In the genomic region with DNA sequence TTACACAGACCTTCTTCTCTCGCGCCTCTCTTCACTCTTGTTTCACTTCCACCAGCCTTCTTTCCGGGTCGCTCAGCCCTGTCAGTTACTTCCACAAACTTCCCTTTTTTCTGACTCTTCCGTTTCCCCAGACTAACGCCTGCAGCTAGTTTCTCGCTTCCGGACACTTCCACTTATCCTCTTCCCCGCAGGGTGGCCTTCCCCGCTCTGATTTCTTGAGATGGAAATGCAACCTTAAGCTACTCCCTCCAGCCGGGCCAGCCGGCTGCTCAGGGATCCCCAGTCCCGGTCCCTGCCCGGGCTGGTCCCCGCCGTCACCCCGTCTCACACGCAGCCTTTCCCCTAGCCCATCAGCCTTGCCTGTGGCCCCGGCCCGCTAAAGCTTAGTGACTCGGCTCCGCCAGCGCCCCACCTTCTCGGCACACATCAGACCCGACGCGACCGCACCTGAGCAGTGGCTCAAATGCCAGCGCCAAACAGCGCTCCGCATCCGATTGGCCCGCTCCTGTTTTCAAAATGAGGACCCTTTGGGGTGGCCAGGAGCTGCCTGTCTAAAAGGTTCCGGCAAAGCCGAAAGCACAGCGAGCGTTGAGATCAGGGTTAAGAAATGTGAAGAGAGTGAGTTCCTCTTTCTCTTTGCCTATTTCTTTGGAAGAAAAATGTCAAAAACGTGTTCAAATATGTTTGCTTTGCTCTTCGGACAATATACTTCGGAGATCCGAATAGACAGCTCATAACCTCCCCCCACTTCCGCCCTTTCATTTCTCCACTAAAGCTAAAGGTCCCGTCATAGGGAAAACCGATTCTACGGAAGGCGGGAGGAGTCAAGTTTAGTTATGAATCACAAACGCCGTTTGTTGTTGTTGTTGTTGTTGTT, we compare ENCODE assay signal across 8 mouse cellular contexts. TPM values are rescaled to one million over a fixed set of nuclear protein-coding genes. Genes with fewer than 3 reads are reported as not detected.
DNase-seq lines count a peak whose midpoint lies in the region; ATAC-seq and TF ChIP-seq lines count a peak whose summit lies in the region.

A gene (minus strand): TSS at position 417 of the 877 bp plus-strand sequence.

- ATAC-seq in embryonic facial prominence, embryonic 14.5 days (ENCODE audit: low read depth): peak; percentile 98
- peak; percentile 98 for ATAC-seq in limb, embryonic 13.5 days (ENCODE audit: low FRiP score, low read depth)
- ATAC-seq in midbrain, embryonic 16.5 days: peak; percentile 98

- H3K27me3 ChIP-seq in embryonic facial prominence, embryonic 14.5 days (replicated peaks; ENCODE audit: control insufficient read depth, insufficient read depth, low read length): no peaks in the 10 kb centered on the region
- no peaks in the 10 kb centered on the region for H3K27me3 ChIP-seq in heart, adult 2 months (ENCODE audit: control insufficient read depth, insufficient read depth, low read length)
- peaks cover 5% of the 10 kb centered on the region; the same call in 1 of the 2 replicates for H3K27me3 ChIP-seq in limb, embryonic 13.5 days
- H3K27me3 ChIP-seq in midbrain, embryonic 16.5 days (ENCODE audit: control insufficient read depth, insufficient read depth, low read depth, low read length): no peaks in the 10 kb centered on the region

- H3K9me3 ChIP-seq in embryonic facial prominence, embryonic 14.5 days (ENCODE audit: control insufficient read depth, low read length): no peaks in the 10 kb centered on the region
- no peaks in the 10 kb centered on the region for H3K9me3 ChIP-seq in limb, embryonic 13.5 days
- H3K9me3 ChIP-seq in midbrain, embryonic 16.5 days (replicated peaks; ENCODE audit: control insufficient read depth, low read length, poor library complexity, severe bottlenecking): no peaks in the 10 kb centered on the region

- peak within 1 kb of the TSS; percentile 79 for H3K9ac ChIP-seq in embryonic facial prominence, embryonic 14.5 days (ENCODE audit: low read depth, low read length)
- peak within 1 kb of the TSS; percentile 68 for H3K9ac ChIP-seq in heart, adult 2 months (ENCODE audit: low read depth, low read length)
- H3K9ac ChIP-seq in limb, embryonic 13.5 days: peak within 1 kb of the TSS; percentile 83
- peak within 1 kb of the TSS; percentile 63 for H3K9ac ChIP-seq in midbrain, embryonic 16.5 days (ENCODE audit: low read depth, low read length)

- peak within 1 kb of the TSS; percentile 83 for H3K4me3 ChIP-seq in embryonic facial prominence, embryonic 14.5 days (ENCODE audit: low read depth, low read length)
- peak within 1 kb of the TSS; percentile 74 for H3K4me3 ChIP-seq in heart, adult 2 months
- peak within 1 kb of the TSS; percentile 84 for H3K4me3 ChIP-seq in limb, embryonic 13.5 days
- H3K4me3 ChIP-seq in midbrain, embryonic 16.5 days (ENCODE audit: low read depth, low read length): peak within 1 kb of the TSS; percentile 69

- no peaks in the 10 kb centered on the region for H3K79me2 ChIP-seq in heart, adult 2 months (replicated peaks; ENCODE audit: control insufficient read depth, insufficient read depth, low read length)

- TF ChIP-seq POLR2A in heart, adult 2 months (IDR thresholded peaks at IDR 0.05; ENCODE audit: insufficient read depth, low read depth, low read length): 0 out of 2 replicates have a peak, but pooled peaks have one; percentile 21

- under 1% methylated on average over 48 of the region's 48 CpGs for WGBS in embryonic facial prominence, embryonic 14.5 days
- under 1% methylated on average over 48 of the region's 48 CpGs for WGBS in heart, adult 2 months
- under 1% methylated on average over 48 of the region's 48 CpGs for WGBS in limb, embryonic 13.5 days
- WGBS in midbrain, embryonic 16.5 days: 0% methylated on average over 48 of the region's 48 CpGs

- no peak for TF ChIP-seq EP300 in heart, adult 2 months (IDR thresholded peaks at IDR 0.05; ENCODE audit: insufficient read depth, low read depth, low read length)

- peaks cover 7% of the 10 kb centered on the region; the same call in 1 of the 2 replicates for H3K4me1 ChIP-seq in embryonic facial prominence, embryonic 14.5 days (ENCODE audit: control insufficient read depth, insufficient read depth, low read length)
- H3K4me1 ChIP-seq in heart, adult 2 months (ENCODE audit: control insufficient read depth, insufficient read depth, low read length): no peaks in the 10 kb centered on the region; the same call in 1 of the 2 replicates
- peaks cover 27% of the 10 kb centered on the region for H3K4me1 ChIP-seq in limb, embryonic 13.5 days
- H3K4me1 ChIP-seq in midbrain, embryonic 16.5 days (ENCODE audit: control insufficient read depth, insufficient read depth, low read length): peaks cover 12% of the 10 kb centered on the region

- DNase-seq in 3T3-L1 (ENCODE audit: low read depth, low spot score): peak; percentile 99
- peak; percentile 75 to 85 for DNase-seq in adrenal gland, postnatal 4 days (ENCODE audit: low spot score in 2 of 2)
- DNase-seq in embryonic facial prominence, embryonic 14.5 days (ENCODE audit: low spot score): peak; percentile 99
- DNase-seq in heart, adult 2 months: peak; percentile 90 to 92
- DNase-seq in kidney, adult 8-10 months: peak; percentile 92
- DNase-seq in spleen, postnatal 10 days (ENCODE audit: low spot score in 2 of 2): peak; percentile 94 to 95

- peak within 1 kb of the TSS; percentile 76 for H3K27ac ChIP-seq in embryonic facial prominence, embryonic 14.5 days (replicated peaks; ENCODE audit: low read depth, low read length)
- peak within 1 kb of the TSS; percentile 100 for H3K27ac ChIP-seq in heart, adult 2 months
- H3K27ac ChIP-seq in limb, embryonic 13.5 days: peak within 1 kb of the TSS; percentile 77; the same call in 1 of the 2 replicates
- H3K27ac ChIP-seq in midbrain, embryonic 16.5 days (ENCODE audit: low read length): peak within 1 kb of the TSS; percentile 86

- peaks cover 16% of the 10 kb centered on the region; the same call in 1 of the 2 replicates for H3K36me3 ChIP-seq in embryonic facial prominence, embryonic 14.5 days (ENCODE audit: control insufficient read depth, insufficient read depth, low read length)
- H3K36me3 ChIP-seq in heart, adult 2 months (ENCODE audit: control insufficient read depth, insufficient read depth, low read length): no peaks in the 10 kb centered on the region
- peaks cover 17% of the 10 kb centered on the region for H3K36me3 ChIP-seq in limb, embryonic 13.5 days
- H3K36me3 ChIP-seq in midbrain, embryonic 16.5 days (ENCODE audit: control insufficient read depth, insufficient read depth, low read length): no peaks in the 10 kb centered on the region

- TF ChIP-seq CTCF in heart, adult 2 months (IDR thresholded peaks at IDR 0.05): no peak

- peak within 1 kb of the TSS; percentile 84 for H3K4me2 ChIP-seq in embryonic facial prominence, embryonic 14.5 days (ENCODE audit: low read depth, low read length)
- H3K4me2 ChIP-seq in limb, embryonic 13.5 days (replicated peaks): peak within 1 kb of the TSS; percentile 88
- H3K4me2 ChIP-seq in midbrain, embryonic 16.5 days (ENCODE audit: low read length): peak within 1 kb of the TSS; percentile 96

- intact Hi-C loops in heart, adult 2 months (cut with DNase I): loop anchor here (5.0 kb wide), 1 partner anchor 804 kb away; a partner anchor contains a TSS

RNA-seq across cellular contexts. Expression of the gene that starts here (rescaled TPM):
- 10 to 100 TPM; 23.5 to 25.3 TPM for total RNA-seq in adrenal gland, postnatal 4 days (2021)
- 4.1 and 4.2 TPM in 2 replicates for polyA plus RNA-seq in embryonic facial prominence, embryonic 14.5 days (2014; fragmentation: Nextera tagmentation; extraction: Ambion mirVana)
- 1 to 10 TPM; 1.2 to 1.5 TPM for total RNA-seq in heart, adult 2 months (2021)
- 0.31 and 0.67 TPM in 2 replicates for polyA plus RNA-seq in heart, adult 2 months (2012; rRNA removed)
- 25.1 and 27.0 TPM in 2 replicates for polyA plus RNA-seq in limb, embryonic 13.5 days (2015; fragmentation: Nextera tagmentation; extraction: Ambion mirVana)
- 4.0 and 6.4 TPM in 2 replicates for polyA plus RNA-seq in midbrain, embryonic 16.5 days (2015; fragmentation: Nextera tagmentation; extraction: Ambion mirVana)

Comparison
In these comparisons a context has a peak if more than half of its experiments do, and no peak if none do; other contexts are left out.
1. Peak in every context shown above with its lines: DNase-seq, ATAC-seq, H3K4me3 ChIP-seq and H3K27ac ChIP-seq.
2. RNA of the gene that starts here (total RNA-seq): 23.5 to 25.3 TPM in adrenal gland, postnatal 4 days; 1.2 to 1.5 TPM in heart, adult 2 months; every median in the first group is over 4 times any median in the second.